Mouse (Mus musculus) cerebellum, adult 11-12 months (tissue): ENCODE data around the gene Hist1h4a.

Source experiments
- DNase-seq: peaks from one replicate; pipeline ENCODE4 v3.0.0; 2022

Gene Hist1h4a

DNA sequence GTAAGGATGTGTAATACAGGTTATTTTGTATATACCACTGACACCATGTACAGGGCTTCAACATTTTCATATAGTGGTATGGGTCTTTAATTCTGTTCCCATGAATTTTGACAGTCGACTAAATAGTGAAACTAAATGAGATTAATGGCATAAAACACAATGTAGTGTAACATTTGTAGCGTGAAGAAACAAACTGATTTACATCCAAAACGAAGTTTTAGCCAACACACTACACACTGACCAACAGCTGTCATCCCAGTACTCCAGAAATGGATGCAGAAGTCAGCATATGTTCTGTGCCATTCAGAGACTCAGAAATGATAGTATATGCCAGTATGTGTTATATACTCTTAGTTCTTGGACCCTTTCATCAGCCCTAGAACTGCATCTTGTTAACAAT, 3.1 kb downstream of the Hist1h4a start:
- DNase-seq, result no peak

DNA sequence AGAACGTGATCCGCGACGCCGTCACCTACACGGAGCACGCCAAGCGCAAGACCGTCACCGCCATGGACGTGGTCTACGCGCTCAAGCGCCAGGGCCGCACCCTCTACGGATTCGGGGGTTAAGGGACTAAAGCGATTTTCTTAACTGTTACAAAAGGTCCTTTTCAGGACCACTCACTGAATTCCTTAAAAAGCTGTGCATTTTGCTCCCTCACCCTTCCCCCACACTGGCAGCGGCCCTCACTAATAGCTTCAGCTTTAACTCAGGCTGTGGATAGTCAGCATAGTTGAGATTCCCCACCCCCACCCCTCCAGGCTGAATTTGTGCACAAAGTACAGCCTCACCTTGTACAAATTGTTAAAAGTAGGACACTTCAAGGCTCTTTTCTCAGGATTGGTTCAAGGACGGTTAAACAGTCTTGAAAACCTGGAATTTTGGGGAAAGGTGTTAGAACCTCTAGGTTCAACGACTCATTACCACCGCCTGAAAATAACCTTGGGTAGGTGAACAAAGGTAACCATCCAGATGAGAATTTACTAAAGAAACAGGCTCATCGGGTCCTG, 3.7 kb downstream of the Hist1h4a start:
- no peak for DNase-seq

DNA sequence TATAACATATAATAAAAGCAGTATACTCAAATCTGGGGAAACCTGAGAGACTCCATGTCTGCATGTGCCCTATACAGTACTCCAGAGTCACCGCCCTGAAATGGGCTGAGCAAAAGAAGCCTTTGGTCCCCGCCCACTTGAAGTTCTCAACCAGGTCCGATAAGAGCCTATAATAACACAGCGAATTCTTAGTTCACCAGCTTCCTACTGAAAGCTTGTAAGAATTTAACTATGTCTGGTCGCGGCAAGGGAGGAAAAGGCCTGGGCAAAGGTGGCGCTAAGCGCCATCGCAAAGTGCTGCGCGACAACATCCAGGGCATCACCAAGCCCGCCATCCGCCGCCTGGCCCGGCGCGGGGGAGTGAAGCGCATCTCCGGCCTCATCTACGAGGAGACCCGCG, 4.2 kb downstream of the Hist1h4a start, which contains the start of gene Hist1h4b:
Gene Hist1h4b, plus strand, starts transcription at position 224 of the 400 bp plus-strand sequence.
- peak; percentile 89 for DNase-seq

DNA sequence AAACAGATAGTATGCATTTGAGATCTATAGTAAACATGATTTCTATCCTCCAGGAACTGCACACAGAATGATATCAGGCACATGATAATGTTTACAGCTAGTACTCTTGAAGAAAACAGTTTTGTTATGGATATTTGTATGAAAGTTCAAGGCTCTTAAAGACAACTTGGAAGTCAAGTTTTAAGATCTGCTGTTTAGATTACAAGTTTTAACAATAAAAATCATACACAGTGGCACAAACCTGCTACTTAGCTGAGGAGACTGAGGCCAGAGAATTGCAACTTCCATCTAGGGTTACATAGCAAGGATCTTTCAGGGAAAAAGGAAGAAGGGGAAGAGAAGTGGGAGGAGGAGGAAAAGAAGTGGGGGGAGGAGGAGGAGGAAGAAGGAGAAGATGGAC, 6.0 kb downstream of the Hist1h4a start:
- no peak for DNase-seq

DNA sequence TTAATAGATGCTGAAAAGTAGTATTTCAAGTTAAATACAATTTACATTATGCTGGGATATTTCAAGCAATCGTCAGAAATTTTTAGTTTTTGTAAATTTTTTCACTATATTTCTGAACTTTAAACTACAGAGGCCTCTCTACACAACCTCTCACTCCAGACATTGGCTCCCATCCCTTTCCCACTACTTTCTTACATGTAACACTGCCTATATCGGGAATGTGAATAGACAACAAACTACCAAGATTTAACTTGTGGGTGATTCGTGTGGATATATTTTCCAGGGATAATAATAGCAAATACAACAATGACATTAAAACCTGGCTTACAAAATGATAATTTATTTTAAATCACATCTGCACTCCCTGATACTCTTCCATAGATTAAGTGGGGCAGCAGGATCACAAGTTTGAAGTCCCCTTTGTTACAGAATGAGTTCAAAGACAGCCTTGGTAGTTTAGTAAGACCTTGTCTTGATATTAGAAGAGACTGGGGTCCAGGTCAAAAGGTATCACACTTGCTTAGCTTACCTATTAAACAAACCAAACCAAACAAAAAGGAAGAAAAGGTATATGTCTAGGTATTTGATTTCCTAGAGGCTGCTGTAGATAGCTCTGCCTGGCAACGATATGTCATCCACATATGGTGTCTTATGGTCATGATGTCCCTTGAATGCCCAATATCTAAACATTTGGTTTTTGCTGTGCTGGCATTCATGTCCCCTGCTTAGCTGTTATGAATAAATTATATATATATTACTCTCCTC, 7.5 kb downstream of the Hist1h4a start:
- DNase-seq, result no peak

DNA sequence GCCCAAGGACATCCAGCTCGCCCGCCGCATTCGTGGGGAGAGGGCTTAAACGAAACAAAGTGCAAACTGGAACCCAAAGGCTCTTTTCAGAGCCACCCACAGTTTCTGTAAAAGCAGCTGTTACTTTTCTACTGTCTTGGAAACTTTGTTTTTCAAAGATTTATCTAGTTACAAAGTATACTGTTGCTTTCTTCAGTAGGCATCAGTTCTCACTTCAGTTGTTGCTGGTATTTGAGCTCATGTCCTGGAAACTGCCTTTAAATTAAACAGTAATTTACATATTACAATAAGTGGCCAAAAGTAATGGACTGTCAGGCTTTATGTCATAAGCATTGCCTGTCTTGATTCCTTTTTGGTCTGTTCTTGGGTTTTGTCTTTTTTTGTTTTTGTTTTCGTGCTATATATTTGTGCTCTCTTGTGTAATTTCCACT, 8.3 kb downstream of the Hist1h4a start:
- no peak for DNase-seq

DNA sequence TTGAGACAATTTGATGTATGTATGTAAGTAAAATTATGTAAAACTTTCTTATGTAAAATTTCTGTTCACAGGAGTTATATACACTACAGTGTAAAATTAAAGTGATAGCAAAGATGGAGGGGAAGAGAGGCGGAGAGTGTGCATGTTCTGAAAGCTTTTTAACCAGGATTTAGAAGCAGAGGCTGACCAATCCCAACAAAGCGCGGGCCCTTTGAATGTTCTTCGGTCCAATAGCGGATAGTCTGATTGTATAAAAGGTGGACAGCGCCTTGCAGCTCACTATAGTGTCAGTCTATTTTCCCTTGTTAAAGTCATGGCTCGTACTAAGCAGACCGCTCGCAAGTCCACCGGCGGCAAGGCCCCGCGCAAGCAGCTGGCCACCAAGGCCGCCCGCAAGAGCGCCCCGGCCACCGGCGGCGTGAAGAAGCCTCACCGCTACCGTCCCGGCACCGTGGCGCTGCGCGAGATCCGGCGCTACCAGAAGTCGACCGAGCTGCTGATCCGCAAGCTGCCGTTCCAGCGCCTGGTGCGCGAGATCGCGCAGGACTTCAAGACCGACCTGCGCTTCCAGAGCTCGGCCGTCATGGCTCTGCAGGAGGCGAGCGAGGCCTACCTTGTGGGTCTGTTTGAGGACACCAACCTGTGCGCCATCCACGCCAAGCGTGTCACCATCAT, 8.8 kb downstream of the Hist1h4a start, which contains the start of gene Hist1h3b:
Gene Hist1h3b, plus strand, starts transcription at position 201 of the 675 bp plus-strand sequence.
- DNase-seq, result peak; percentile 70

DNA sequence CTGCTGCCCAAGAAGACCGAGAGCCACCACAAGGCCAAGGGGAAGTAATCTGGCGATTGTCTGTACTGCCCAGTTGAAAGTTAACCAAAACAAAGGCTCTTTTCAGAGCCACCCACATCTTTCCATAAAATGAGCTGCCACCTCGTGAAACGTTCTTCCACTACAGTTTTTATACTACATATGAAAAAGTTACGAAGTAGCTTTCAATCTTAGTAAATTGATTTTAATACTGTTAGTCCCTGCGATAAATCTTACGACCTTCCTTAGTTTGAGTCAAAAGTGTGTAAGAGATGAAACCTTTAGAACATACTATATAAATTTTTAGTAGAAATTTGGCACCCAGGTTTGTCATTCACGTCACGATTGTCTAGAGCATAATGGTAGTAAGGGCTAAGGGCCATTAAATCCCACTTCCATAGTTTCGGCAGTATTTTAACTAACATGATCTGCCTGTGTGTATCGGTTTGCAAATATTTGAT, 9.5 kb downstream of the Hist1h4a start:
- no peak for DNase-seq

DNA sequence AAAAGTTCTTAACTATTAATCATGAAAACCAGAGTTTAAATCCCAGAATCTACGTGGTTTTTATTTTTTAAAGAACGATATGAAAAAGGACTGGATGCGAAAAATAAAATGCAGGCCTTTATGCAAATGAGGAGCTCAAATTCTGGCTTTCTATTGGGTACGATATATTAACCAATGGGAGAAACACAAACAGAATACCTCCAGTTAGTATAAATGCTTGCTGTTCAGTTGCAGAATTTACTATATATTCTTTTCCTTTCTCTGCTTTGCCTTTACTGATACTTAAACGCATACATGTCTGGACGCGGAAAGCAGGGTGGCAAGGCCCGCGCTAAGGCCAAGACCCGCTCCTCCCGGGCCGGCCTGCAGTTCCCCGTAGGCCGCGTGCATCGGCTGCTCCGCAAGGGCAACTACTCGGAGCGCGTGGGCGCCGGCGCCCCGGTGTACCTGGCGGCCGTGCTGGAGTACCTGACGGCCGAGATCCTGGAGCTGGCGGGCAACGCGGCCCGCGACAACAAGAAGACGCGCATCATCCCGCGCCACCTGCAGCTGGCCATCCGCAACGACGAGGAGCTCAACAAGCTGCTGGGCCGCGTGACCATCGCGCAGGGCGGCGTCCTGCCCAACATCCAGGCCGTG, 10.1 kb downstream of the Hist1h4a start, which contains the start of gene Hist1h2ab:
Gene Hist1h2ab, plus strand, starts transcription at position 288 of the 639 bp plus-strand sequence.
- DNase-seq, result peak; percentile 46

DNA sequence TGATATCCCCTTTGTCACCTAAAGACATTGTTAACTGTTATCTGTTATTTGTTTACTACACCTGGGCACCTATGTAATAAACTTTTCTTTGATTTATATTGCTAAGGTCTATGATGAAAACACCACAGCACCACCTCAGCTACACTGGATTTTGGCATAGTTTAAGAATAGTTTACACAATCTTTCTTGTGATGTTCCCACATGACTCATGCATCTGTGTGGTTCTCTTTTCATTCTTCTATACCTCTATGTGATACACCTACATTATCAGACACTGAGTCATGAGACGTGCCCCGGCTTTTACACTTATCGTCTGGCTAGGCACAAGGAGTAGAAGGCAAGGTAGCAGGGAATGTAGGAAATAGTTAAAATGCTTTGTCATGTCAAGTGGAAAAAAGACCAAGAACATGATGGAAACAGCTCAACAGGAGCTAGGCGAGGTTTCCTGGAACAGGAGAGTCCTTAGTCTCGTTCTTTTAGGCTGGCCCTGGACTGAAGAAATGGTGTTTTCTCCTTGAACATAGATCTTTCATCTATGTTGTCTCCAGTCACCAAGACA, 11.4 kb downstream of the Hist1h4a start:
- no peak for DNase-seq

DNA sequence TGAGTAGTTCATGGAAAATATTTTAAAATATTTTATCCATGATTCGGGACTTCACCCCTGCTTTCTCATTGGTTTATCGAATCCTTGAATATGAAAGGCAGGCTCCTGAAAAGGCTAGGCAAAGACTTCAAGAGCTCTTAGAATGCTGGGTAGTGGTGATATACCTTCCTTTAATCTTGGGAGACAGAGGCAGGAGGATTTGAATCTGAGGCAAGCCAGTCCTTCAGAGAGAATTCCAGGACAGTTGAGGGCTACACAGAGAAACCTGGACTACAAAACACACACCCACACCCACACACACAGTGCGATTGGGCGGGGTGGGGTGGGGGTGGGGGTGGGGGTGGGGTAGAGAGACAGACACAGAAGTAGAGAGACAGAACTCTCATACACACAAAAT, 13.1 kb downstream of the Hist1h4a start:
- DNase-seq, result no peak

DNA sequence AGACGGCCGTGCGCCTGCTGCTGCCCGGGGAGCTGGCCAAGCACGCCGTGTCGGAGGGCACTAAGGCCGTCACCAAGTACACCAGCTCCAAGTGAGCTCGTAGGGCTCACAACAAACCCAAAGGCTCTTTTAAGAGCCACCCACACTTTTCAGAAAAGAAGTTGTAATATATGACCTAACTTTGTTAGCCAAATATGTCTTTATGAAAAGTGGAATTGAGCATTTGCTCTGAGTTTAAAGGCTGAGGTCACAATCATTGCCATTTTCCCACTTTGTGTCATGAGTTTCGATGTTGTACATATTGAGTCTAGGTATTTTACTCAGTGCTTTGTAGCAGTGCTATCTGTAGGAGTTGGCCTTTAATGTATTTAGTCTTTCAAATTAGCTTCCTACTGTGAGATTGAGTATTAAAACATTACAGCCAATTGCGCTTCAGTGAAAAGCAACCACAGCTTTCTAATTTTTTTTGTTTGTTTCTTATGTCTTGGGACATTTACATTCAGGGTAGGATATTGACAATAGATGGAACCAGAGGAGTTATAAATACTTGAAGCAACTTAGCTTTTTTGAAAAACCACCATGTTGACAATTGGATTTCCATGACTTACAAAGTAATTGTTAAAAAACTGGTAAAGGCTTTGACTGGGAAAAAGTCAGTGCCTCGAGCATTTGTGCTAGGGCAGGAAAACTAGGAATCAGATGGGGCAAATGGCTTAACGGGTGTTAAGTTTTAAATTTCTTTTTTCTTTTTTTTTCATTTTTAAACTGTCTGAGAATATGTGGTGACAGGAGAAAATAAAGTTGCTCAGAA, 13.7 kb downstream of the Hist1h4a start:
- no peak for DNase-seq

DNA sequence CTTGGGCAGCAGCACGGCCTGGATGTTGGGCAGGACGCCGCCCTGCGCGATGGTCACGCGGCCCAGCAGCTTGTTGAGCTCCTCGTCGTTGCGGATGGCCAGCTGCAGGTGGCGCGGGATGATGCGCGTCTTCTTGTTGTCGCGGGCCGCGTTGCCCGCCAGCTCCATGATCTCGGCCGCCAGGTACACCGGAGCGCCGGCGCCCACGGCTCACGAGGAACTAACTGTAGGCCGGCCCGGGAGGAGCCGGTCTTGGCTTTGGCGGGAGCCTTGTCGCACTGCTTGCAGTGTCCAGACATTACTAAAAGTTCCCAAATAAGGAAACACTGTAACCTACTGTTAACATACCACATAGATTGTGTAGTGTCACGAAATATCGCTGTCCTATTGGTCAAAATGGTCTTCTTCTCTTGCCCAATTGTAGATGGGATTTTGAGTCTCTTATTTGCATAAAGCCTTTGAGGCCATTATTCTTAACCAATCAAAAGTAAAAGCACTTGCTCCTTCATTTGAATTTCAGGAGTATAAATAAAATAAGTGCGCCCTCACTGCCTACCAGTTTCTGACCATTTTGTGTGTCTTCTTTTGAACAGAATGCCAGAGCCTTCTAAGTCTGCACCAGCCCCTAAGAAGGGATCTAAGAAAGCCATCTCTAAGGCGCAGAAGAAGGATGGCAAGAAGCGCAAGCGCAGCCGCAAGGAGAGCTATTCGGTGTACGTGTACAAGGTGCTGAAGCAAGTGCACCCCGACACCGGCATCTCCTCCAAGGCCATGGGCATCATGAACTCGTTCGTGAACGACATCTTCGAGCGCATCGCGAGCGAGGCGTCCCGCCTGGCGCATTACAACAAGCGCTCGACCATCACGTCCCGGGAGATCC, 14.6 kb downstream of the Hist1h4a start, which contains the start of gene Hist1h2bb:
Gene Hist1h2bb, plus strand, starts transcription at position 534 of the 880 bp plus-strand sequence.
- peak; percentile 81 for DNase-seq

DNA sequence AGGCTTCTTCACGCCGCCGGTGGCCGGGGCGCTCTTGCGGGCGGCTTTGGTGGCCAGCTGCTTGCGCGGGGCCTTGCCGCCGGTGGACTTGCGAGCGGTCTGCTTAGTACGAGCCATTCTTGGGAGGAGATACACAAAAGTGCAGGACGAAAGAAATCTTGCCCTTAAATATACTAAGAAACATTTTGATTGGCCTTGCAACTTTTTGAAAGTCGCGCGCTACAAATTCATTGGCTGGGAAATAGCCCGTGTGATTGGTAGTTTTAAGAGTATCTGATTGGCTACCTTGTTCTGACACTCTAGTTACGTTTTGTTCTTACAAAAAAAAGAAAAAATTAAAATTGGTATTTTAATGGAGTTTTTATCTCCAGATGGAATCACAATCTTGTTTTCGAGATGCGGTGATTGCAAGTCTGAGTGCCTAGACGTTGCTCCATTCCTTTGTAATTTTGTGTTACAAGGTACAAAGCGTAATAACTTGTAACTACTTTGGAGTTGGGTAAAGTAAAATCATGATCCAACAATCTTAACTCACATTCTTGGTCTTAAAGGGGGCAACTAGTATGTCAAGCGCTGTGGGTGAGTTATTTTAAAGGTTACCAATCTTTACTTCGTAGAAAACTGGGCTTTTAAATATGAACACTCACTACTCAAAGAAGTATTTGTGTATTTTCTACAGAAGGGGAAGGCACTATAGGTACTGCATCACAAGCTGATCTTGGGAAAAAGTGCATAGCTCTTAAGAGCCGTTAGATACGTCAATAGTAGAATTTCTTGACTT, 15.5 kb downstream of the Hist1h4a start, which contains the start of gene Hist1h3c:
Gene Hist1h3c, minus strand, starts transcription at position 222 of the 781 bp plus-strand sequence.
- peak; percentile 71 for DNase-seq

DNA sequence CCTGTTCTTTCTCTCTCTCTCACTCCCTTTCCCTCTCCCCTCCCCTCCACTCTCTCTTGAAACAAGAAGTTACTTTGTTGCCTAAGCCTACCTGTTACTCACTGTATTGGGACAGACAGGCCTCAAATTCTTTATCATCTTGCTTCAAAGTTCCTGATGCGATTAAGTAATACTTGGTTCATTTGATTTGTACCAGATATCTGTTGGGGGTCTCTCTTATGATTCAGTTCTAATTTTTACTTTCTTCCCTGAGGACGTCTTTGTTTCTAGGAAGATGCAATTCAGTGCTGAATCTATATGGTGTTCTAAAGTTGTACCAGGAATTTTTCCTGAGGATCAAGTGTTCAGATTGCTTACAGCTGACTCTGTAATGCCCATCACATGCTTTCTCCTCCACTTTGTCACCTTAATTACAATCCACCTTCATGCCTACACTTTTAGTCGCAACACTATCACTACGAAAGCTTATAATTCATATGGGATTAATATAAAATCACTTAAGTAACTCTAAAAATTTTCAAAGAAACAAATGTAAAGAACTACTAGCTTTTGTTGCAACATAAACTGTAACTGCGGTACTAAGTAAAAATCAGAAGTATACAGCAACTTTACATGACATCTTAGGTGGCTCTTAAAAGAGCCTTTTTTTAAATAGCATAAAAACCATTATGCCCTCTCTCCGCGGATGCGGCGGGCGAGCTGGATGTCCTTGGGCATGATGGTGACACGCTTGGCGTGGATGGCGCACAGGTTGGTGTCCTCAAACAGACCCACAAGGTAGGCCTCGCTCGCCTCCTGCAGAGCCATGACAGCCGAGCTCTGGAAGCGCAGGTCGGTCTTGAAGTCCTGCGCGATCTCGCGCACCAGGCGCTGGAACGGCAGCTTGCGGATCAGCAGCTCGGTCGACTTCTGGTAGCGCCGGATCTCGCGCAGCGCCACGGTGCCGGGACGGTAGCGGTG, 16.3 kb downstream of the Hist1h4a start:
- DNase-seq, result peak; percentile 35

DNA sequence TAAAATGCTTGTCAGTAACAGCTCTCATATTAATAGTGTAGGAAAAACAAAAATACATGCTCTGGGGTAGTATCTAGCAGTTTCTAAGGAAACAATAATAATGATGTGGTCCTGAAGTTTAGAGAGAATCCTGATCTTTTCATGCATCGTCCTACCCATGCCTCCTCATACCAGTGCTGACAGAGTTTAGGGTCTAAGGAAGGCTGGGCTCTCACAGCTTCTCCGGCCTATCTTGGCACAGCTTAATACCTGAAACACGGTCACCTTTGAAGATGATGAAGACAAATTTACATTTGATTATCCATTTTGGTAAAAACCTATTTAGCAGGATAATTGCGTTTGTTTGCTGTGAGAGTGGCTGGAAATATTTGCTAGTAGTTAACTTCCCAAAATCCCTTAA, 17.1 kb downstream of the Hist1h4a start:
- DNase-seq, result no peak

DNA sequence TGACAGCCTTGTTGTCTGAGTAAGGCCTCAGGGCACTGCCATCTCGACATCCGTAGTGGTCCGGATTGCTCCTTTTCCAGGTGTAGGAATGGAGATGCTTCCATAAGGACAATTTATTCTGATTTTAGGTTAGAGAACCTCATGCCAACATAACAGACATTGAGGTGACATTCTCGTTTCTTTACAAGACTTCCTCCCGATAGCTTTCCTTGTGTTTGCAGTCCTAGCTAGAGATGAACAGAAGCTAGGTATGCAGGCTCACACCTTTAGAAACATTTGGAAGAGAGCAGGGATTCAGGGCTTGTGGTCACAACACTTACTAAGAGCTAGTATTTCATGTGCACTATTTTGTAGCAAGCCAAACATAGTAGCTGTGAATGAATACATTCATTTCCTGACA, 17.8 kb downstream of the Hist1h4a start:
- no peak for DNase-seq

DNA sequence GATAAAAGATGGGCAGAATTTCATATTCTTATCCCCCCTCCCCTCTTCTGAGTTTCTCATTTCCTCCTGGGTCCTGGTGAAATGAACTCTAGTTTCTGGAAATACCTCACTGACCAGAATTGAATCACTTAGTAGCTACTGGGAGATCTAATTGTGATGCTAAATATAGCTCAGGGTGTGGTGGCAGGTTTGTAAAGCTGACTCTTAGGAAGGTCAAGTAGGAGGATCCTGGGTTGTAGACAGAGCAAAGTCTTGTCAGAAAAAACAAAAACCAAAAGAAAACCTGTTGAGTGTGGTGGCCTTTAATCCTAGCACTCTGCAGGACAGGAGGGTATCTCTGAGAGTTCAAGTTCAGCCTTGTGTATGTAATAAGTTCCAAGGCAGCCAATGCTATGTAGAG, 19.0 kb downstream of the Hist1h4a start:
- no peak for DNase-seq

DNA sequence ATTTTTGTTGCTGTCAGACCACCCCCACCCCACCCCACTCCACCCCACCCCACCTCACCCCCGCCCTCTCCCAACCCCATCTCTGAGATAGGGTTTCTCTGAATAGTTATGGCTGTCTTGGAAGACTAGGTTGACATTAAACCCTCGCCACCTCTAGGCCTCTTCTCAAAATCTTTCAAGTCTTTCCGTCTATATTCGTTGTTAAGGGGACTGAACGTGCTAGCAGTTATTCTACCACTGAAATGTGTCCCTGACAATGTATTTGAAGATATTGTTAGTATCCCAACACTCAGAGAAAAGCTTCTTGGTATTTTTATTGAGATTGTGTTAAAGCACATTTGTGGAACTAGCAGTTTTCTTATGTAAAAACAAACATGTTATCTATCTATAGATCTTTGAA, 20.1 kb downstream of the Hist1h4a start:
- DNase-seq, result no peak
